Mouse (Mus musculus): ENCODE data around the gene Erh.

The Erh gene

GRCm38 (mm10) chr12:80643693-80644505 lies at the start of gene Erh, which contains the start of gene Slc39a9:
Gene Erh, minus strand, starts transcription at chr12:80644341.
Gene Slc39a9, plus strand, starts transcription at chr12:80643883.
- DNase-seq (ENCODE audit: low spot score) = peak; percentile 95

GRCm38 (mm10) chr12:80693700-80694099 lies 49.6 kb upstream of the Erh start:
- DNase-seq (ENCODE audit: low spot score) = no peak

GRCm38 (mm10) chr12:80692269-80692972 lies 48.3 kb upstream of the Erh start, which contains the start of gene Plekhd1:
Gene Plekhd1, plus strand, starts transcription at chr12:80692591.
- peak; percentile 90 for DNase-seq (ENCODE audit: low spot score)

- peak; percentile 91 for DNase-seq (ENCODE audit: low spot score)
These were observed 47.5 kb upstream of the Erh start for GRCm38 (mm10) chr12:80691671-80692091.

- DNase-seq (ENCODE audit: low spot score) = no peak
These were observed 45.6 kb upstream of the Erh start for GRCm38 (mm10) chr12:80689696-80690095.

- DNase-seq (ENCODE audit: low spot score) = no peak
These were observed 43.7 kb upstream of the Erh start for GRCm38 (mm10) chr12:80687788-80688211.

GRCm38 (mm10) chr12:80684316-80684715 lies 40.2 kb upstream of the Erh start:
- no peak for DNase-seq (ENCODE audit: low spot score)

GRCm38 (mm10) chr12:80683554-80683953 lies 39.4 kb upstream of the Erh start:
- no peak for DNase-seq (ENCODE audit: low spot score)

- DNase-seq (ENCODE audit: low spot score) = peak; percentile 36
These were observed 37.2 kb upstream of the Erh start for GRCm38 (mm10) chr12:80681340-80681739.

- peak; percentile 75 for DNase-seq (ENCODE audit: low spot score)
These were observed 29.0 kb upstream of the Erh start for GRCm38 (mm10) chr12:80673170-80673569.

- no peak for DNase-seq (ENCODE audit: low spot score)
These were observed 24.2 kb upstream of the Erh start for GRCm38 (mm10) chr12:80668391-80668790.

- no peak for DNase-seq (ENCODE audit: low spot score)
These were observed 19.8 kb upstream of the Erh start for GRCm38 (mm10) chr12:80663935-80664334.

- no peak for DNase-seq (ENCODE audit: low spot score)
These were observed 18.2 kb upstream of the Erh start for GRCm38 (mm10) chr12:80662322-80662721.

GRCm38 (mm10) chr12:80658661-80659060 lies 14.5 kb upstream of the Erh start:
- DNase-seq (ENCODE audit: low spot score) = no peak

GRCm38 (mm10) chr12:80654659-80655025 lies 10.5 kb upstream of the Erh start:
- peak; percentile 21 for DNase-seq (ENCODE audit: low spot score)

- DNase-seq (ENCODE audit: low spot score) = peak; percentile 80
These were observed 10.0 kb upstream of the Erh start for GRCm38 (mm10) chr12:80653951-80654658.

- no peak for DNase-seq (ENCODE audit: low spot score)
These were observed 2.2 kb upstream of the Erh start for GRCm38 (mm10) chr12:80646377-80646776.

- DNase-seq (ENCODE audit: low spot score) = no peak
These were observed 346 bp upstream of the Erh start for GRCm38 (mm10) chr12:80644506-80644868.

- peak; percentile 53 for DNase-seq (ENCODE audit: low spot score)
These were observed 1.1 kb downstream of the Erh start for GRCm38 (mm10) chr12:80642725-80643692.

- DNase-seq (ENCODE audit: low spot score) = no peak
These were observed 12.4 kb downstream of the Erh start for GRCm38 (mm10) chr12:80631790-80632189.

- no peak for DNase-seq (ENCODE audit: low spot score)
These were observed 23.6 kb downstream of the Erh start for GRCm38 (mm10) chr12:80620501-80620900.
